Mouse (Mus musculus) liver, adult 2 months (tissue): ENCODE measurements around the gene Mt3. TPM values are rescaled to one million over a fixed set of nuclear protein-coding genes. Genes with fewer than 3 reads are reported as not detected.

ENCODE experiments used
- DNase-seq: peaks from one replicate; pipeline ENCODE4 v3.0.0-alpha.2; 2011; ENCODE audit warnings: low read depth, low spot score; ENCODE audit errors: extremely low read depth
- H3K27ac ChIP-seq: fragments of 200-500 bp; replicated peaks from 2 replicates; pipeline ENCODE4 v1.5.1; 2012; ENCODE audit warnings: low read depth, mild to moderate bottlenecking, control low read depth, inconsistent platforms, low read length; ENCODE audit not compliant: insufficient read depth
- H3K27me3 ChIP-seq: fragments of 200-500 bp; 2 replicates; pipeline ENCODE4 v1.6.1; 2012; ENCODE audit warnings: mild to moderate bottlenecking, moderate library complexity, low read length, inconsistent platforms; ENCODE audit not compliant: control insufficient read depth, insufficient read depth
- H3K36me3 ChIP-seq: fragments of 200-500 bp; 2 replicates; pipeline ENCODE4 v1.6.1; 2012; ENCODE audit warnings: low read length, inconsistent platforms; ENCODE audit not compliant: control insufficient read depth, insufficient read depth
- H3K4me1 ChIP-seq: fragments of 200-500 bp; 2 replicates; pipeline ENCODE4 v1.6.1; 2011; ENCODE audit warnings: low read length; ENCODE audit not compliant: control insufficient read depth, insufficient read depth
- H3K4me3 ChIP-seq: fragments of 200-500 bp; 2 replicates; pipeline ENCODE4 v1.5.1; 2011; ENCODE audit warnings: low read depth, mild to moderate bottlenecking, control low read depth, low read length, moderate library complexity; ENCODE audit not compliant: insufficient read depth
- H3K79me2 ChIP-seq: fragments of 200-500 bp; 2 replicates; pipeline ENCODE4 v1.6.1; 2012; ENCODE audit warnings: inconsistent platforms, mild to moderate bottlenecking, low read length, moderate library complexity; ENCODE audit not compliant: control insufficient read depth, insufficient read depth
- H3K9ac ChIP-seq: fragments of 200-500 bp; 2 replicates; pipeline ENCODE4 v1.6.1; 2012; ENCODE audit warnings: low read depth, mild to moderate bottlenecking, control low read depth, inconsistent platforms, low read length
- CTCF ChIP-seq: fragments of 200-500 bp; IDR thresholded peaks from 2 replicates; pipeline ENCODE4 v1.5.1; 2011; ENCODE audit warnings: low read depth, low read length, control low read depth
- POLR2A ChIP-seq: fragments of 200-500 bp; IDR thresholded peaks from 2 replicates; pipeline ENCODE4 v1.6.1; 2011; ENCODE audit warnings: low read length, control low read depth; ENCODE audit not compliant: insufficient read depth; ENCODE audit errors: extremely low read depth
- whole genome bisulfite sequencing: fragments of 180-500 bp; shearing (Covaris S2); methylation state at CpG from one replicate; pipeline ENCODE4 v1.1.7; 2018; 5-methylcytosine and 5-hydroxymethylcytosine counted together
- polyA plus RNA-seq: library from polyadenylated mRNA; depleted of rRNA; stranded (reverse); fragments of >200 nt; gene quantifications from 2 replicates; pipeline ENCODE4 v1.2.3, GENCODE M21; 2012; rRNA removed
- total RNA-seq: library from RNA; depleted of rRNA; stranded (reverse); fragments of >200 nt; gene quantifications from 2 replicates; pipeline ENCODE4 v1.2.3, GENCODE M21; 2014; rRNA removed

Mt3 gene
- total and polyA plus RNA-seq, 2 experiments: not detected

GRCm38 (mm10) chr8:94191101-94191691, 38.8 kb downstream of the Mt3 start:
- Histone ChIP-seq H3K79me2 (no peaks in the 10 kb centered on the region), H3K4me1 (peaks cover 5% of the 10 kb centered on the region; the same call in 1 of the 2 replicates), H3K9ac (peak overlapping the region; percentile 4; the same call in 1 of the 2 replicates), H3K27ac (no peak overlapping the region), H3K4me3 (peak overlapping the region; percentile 28; the same call in 1 of the 2 replicates), H3K36me3 (no peaks in the 10 kb centered on the region), H3K27me3 (no peaks in the 10 kb centered on the region)
- peak; percentile 45 for DNase-seq
- TF ChIP-seq POLR2A: no peak
- no peak for TF ChIP-seq CTCF
- WGBS: 31% methylated on average over 21 of the region's 21 CpGs

GRCm38 (mm10) chr8:94192926-94193325, 40.5 kb downstream of the Mt3 start:
- Histone ChIP-seq H3K36me3 (no peaks in the 10 kb centered on the region), H3K27ac (no peak overlapping the region), H3K27me3 (no peaks in the 10 kb centered on the region), H3K79me2 (no peaks in the 10 kb centered on the region), H3K9ac (no peak overlapping the region), H3K4me3 (no peak overlapping the region), H3K4me1 (no peaks in the 10 kb centered on the region)
- WGBS: 68% methylated on average over 1 of the region's 1 CpGs
- no peak for TF ChIP-seq POLR2A
- TF ChIP-seq CTCF: no peak
- no peak for DNase-seq

- no peaks in the 10 kb centered on the region for H3K4me1 ChIP-seq
- H3K36me3 ChIP-seq: no peaks in the 10 kb centered on the region
- H3K4me3 ChIP-seq: no peak overlapping the region
- DNase-seq: no peak
- H3K27me3 ChIP-seq: no peaks in the 10 kb centered on the region
- H3K27ac ChIP-seq: no peak overlapping the region
- WGBS: 44% methylated on average over 7 of the region's 7 CpGs
- no peak overlapping the region for H3K9ac ChIP-seq
- no peak for TF ChIP-seq CTCF
- TF ChIP-seq POLR2A: no peak
- H3K79me2 ChIP-seq: no peaks in the 10 kb centered on the region
Observed at GRCm38 (mm10) chr8:94194591-94195223, 42.3 kb downstream of the Mt3 start.

GRCm38 (mm10) chr8:94199202-94199869, 46.9 kb downstream of the Mt3 start:
- no peaks in the 10 kb centered on the region for H3K27me3 ChIP-seq
- H3K27ac ChIP-seq: no peak overlapping the region
- H3K4me3 ChIP-seq: no peak overlapping the region
- no peaks in the 10 kb centered on the region for H3K36me3 ChIP-seq
- H3K9ac ChIP-seq: no peak overlapping the region
- WGBS: 45% methylated on average over 10 of the region's 10 CpGs
- TF ChIP-seq POLR2A (no peak), CTCF (peak; percentile 53; the same call in 1 of the 2 replicates)
- no peaks in the 10 kb centered on the region for H3K4me1 ChIP-seq
- H3K79me2 ChIP-seq: no peaks in the 10 kb centered on the region
- DNase-seq: peak; percentile 60

Other genes with a start within 250 kb of the Mt3 start
- gene Amfr, start 139.8 kb upstream of the Mt3 start, total RNA-seq: 239 and 281 TPM in 2 replicates
- gene Amfr, start 139.8 kb upstream of the Mt3 start, polyA plus RNA-seq: 263 and 284 TPM in 2 replicates
- 16.7 and 24.0 TPM in 2 replicates for gene Nudt21, start 115.6 kb upstream of the Mt3 start, total RNA-seq
- gene Nudt21, start 115.6 kb upstream of the Mt3 start, polyA plus RNA-seq: 26.9 and 31.4 TPM in 2 replicates
- 7.2 and 8.0 TPM in 2 replicates for gene Ogfod1, start 115.4 kb upstream of the Mt3 start, total RNA-seq
- 3.3 and 4.1 TPM in 2 replicates for gene Ogfod1, start 115.4 kb upstream of the Mt3 start, polyA plus RNA-seq
- 2.5 and 2.9 TPM in 2 replicates for gene Bbs2, start 53.7 kb upstream of the Mt3 start, total RNA-seq
- 2.2 and 3.0 TPM in 2 replicates for gene Bbs2, start 53.7 kb upstream of the Mt3 start, polyA plus RNA-seq
- not detected in 2 replicates for gene Mt4, start 15.4 kb upstream of the Mt3 start, total RNA-seq
- gene Mt4, start 15.4 kb upstream of the Mt3 start, polyA plus RNA-seq: not detected in 2 replicates
- gene Mt2, start 20.1 kb downstream of the Mt3 start, total RNA-seq: 120 and 122 TPM in 2 replicates
- gene Mt2, start 20.1 kb downstream of the Mt3 start, polyA plus RNA-seq: 9.4 and 162 TPM in 2 replicates
- gene Mt1, start 26.5 kb downstream of the Mt3 start, total RNA-seq: 270 and 333 TPM in 2 replicates
- 388 and 1,689 TPM in 2 replicates for gene Mt1, start 26.5 kb downstream of the Mt3 start, polyA plus RNA-seq
- gene Nup93, start 62.0 kb downstream of the Mt3 start, total RNA-seq: 2.3 and 3.2 TPM in 2 replicates
- 3.4 and 4.6 TPM in 2 replicates for gene Nup93, start 62.0 kb downstream of the Mt3 start, polyA plus RNA-seq
- gene Slc12a3, start 176.6 kb downstream of the Mt3 start, total RNA-seq: 0.18 and 0.47 TPM in 2 replicates
- gene Slc12a3, start 176.6 kb downstream of the Mt3 start, polyA plus RNA-seq: 0.04 and 0.05 TPM in 2 replicates
- gene Herpud1, start 233.8 kb downstream of the Mt3 start, total RNA-seq: 575 and 759 TPM in 2 replicates
- 421 and 468 TPM in 2 replicates for gene Herpud1, start 233.8 kb downstream of the Mt3 start, polyA plus RNA-seq